Mouse (Mus musculus) testis, adult 2 months (tissue): ENCODE results near the gene Nkap.
"Not testable (repeated sequence)": the region's sequence is repeated elsewhere in the genome, so short reads cannot be mapped to it uniquely, and the experiment has no call there.

Experiments
- CTCF ChIP-seq: fragments of 200-500 bp; IDR thresholded peaks from 2 replicates; pipeline ENCODE4 v1.5.1; 2012; ENCODE audit warnings: low read depth, mild to moderate bottlenecking, inconsistent platforms, low read length, moderate library complexity; ENCODE audit not compliant: control insufficient read depth, insufficient read depth, insufficient replicate concordance
- POLR2A ChIP-seq: fragments of 200-500 bp; IDR thresholded peaks from 2 replicates; pipeline ENCODE4 v1.6.1; 2012; ENCODE audit warnings: low read depth, mild to moderate bottlenecking, inconsistent platforms, low read length, moderate library complexity; ENCODE audit not compliant: control insufficient read depth

- TF ChIP-seq CTCF, POLR2A: not testable (repeated sequence)
These were observed 46.2 kb upstream of the Nkap start for GRCm38 (mm10) chrX:37080345-37080744.
